Mouse (Mus musculus) embryo, embryonic 10 days (tissue): ENCODE results near the gene Capns2.

Experiments
- DNase-seq: peaks from one replicate; pipeline ENCODE4 v3.0.0-alpha.2; 2015; ENCODE audit warnings: low spot score

The Capns2 gene

DNA sequence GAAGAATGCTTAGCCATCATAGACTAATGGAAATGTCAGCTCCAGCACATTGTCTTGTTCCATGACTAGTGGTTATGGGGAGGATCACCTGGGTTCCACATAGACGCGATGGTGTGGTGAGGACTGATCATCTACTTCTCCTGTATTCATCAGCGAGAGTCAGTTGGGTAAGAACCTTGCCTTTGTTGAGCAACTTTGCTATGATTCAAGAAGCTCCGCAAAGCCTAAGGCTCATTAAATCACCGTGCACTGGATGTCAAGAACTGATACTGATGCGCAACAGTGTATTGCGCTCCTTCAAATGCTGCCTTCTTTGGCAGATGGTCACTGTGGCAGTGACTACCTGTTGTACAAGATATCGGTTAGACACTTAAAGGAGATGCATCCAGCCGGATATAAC is 5.3 kb downstream of the Capns2 start:
- DNase-seq: no peak

DNA sequence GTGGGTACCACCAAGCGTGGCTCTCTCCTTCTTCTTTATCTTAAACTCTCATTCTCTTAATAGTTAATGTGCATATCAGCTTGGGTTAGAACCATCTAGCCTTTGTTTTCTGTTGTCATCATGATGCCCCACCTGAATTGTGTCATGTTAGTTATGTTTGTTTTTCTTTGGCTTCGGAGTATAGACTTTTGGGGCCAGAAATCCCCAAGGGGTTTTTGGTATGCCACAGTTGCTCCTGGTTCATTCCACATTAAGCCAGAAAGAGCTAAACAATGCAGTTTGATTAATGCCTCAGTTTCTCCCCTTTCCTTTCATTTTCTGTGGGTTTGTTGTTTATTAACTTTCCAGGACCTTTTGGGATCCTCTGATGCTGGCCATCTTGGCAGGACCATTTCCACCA is 7.2 kb downstream of the Capns2 start:
- no peak for DNase-seq

DNA sequence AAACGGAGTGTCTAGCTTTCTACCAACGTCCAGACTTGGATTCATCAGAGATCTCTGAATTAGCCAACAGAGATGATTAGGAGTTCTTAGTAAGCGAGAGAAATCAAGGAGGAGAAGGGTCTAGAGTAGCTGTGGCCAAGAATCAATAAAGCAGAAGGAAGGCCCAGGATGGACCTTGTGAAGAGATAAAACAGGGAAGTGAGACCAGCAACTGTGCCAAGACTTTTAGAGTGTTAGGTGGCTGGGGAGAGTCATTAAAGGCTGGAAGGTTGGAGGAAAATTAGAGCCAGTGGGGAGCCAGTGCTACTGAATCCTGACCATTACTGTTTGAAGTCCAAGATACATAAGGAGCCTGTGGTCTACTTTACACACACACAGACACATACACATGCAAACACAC is 10.3 kb downstream of the Capns2 start:
- DNase-seq: no peak

DNA sequence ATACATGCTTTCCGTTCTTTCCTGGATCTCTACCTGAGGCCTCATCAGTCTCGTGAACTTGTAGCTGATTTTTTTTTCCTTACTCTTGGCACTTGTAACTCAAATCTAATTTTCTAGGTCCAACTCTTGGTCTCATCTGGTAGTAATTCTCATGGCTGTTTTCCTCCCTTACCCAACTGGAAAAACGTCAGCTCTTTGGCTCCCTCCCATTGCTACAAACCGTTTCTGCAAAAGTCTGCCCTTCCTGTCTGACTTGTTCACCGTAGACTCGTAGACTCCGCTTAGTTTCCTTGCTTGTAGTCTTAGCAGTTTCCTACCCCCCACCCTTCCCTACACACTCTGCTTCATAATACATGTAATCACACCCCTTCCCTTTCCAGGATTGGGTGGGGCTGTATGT is 12.2 kb downstream of the Capns2 start:
- DNase-seq: no peak

DNA sequence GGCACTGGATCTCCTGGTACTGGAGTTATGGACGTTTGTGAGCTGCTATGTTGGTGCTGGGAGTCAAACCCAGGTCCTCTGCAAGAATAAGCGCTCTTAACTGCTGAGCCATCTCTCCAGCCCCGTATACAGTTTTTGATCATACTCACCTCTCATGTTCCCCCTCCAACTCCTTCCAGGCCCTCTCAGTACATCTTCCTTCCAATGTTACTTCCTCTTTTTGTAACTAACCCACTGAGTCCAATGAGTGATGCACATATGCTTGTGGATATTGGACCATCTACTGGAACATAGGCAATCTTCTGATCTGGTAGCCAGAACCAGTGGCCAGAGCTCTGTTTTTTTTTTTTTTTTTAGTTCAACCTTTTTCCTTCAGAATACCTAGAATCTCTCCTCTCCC is 14.9 kb downstream of the Capns2 start:
- no peak for DNase-seq

DNA sequence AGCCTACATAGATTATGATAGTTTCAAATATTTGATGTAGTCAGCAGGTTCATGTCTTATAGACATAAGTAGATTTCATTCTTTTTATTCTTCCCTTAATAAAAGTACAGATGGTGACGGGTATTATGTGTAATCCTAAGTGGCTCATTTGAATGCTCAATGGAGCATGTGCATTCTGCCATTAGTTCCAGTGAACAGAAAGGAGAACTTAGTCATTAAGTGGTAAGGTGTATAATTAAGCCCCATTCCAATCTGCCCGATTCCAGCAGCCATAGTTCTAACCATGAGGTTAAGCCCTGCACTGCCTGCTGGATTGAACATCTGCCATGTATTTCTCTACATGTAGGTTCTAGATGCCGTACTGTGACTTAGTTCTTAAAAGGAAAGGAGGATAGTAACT is 20.6 kb downstream of the Capns2 start:
- no peak for DNase-seq

DNA sequence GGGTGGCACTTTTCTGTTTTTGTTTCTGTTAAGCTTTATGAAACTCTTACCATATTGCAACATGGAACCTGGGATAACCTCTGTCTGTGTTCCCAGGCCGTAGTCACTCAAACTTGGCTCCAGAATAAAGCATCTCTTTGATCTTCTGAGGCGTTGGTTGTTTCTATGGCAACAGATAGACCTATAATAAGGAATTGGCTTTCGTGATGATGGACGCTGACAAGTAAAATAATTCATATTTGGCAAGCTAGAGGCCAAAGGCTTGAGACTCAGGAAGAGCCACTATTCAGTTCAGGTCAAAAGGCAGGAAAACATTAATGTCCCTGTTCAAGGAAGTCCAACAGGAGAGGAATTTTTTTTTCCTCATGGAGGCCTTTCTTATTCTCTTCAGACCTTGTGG is 27.8 kb downstream of the Capns2 start:
- DNase-seq: peak; percentile 8

DNA sequence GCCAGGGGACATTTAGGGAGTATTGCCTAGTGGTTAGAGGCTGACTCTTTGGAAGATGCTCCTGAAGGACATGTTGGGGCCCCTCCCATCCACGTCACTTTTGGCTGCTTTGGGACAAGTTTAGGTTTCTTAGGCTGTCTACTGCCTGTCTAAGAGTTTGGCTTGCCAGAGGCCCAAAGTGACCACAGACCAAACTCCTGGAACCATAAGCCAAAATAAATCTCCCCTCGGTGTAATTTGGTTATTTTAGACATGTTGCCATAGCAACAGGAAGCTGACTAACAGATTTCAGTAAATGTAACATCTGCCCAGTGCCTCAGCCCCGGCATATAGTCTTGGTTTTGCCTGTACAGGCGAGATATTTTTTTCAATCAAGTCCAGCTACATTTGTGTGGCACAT is 36.8 kb downstream of the Capns2 start:
- no peak for DNase-seq

DNA sequence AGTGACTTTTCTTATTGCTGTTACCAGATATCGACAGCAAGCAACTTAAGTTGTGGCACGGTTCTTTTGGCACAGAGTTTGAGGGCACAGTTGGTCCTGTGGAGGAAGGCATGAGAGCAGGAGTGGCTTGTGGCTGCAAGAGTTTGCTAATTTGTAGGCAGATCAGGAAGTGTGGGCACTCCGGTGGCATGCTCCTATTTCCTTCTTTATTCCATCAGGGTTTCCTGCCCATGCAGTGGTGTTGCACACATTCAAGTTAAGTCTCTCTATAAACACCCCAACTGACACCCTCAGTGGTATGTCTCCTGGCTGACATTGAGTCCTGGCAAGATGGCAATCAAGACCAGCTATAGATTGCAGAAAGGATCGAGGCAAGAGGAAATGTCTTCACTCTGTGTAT is 47.9 kb downstream of the Capns2 start:
- DNase-seq: no peak

DNA sequence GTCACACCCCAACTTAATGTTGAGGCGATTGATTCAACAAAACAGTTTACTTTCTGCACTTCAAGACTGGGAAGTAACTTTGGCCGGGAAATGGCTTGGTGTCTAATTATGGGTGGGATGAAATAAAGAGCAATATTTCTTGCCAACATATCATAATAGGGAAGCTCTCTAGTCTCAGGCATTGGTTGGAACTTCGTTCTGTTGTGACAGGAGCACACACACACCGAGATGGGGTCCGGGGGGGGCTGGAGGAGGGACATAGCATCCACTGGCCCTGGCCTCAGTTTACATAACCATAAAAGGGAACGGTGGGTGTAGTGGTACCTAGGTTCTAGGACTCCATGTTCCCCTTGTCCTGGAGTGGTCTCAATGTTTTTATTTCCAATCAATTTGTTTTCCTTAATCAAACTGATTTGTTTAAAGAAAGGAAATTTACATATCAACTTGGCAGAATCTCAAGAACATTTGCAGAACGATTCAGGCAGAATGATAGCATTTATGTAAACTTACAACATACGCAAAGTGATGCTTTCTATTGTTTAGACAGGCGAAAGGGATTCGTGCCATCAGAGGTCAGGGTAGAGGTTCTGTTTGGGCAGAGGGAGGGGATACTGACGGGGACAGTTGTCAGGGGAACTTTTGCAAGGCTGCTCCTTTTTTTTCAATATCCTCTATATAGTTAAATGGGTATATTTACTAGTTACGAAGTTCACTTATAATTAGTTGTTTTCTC is 49.6 kb downstream of the Capns2 start:
- DNase-seq: no peak
